Mouse (Mus musculus) kidney, adult 9 months (tissue): ENCODE results near the gene Abr.

ENCODE experiments used
- DNase-seq: peaks from one replicate; pipeline ENCODE4 v3.0.0; 2022

The Abr gene

DNA sequence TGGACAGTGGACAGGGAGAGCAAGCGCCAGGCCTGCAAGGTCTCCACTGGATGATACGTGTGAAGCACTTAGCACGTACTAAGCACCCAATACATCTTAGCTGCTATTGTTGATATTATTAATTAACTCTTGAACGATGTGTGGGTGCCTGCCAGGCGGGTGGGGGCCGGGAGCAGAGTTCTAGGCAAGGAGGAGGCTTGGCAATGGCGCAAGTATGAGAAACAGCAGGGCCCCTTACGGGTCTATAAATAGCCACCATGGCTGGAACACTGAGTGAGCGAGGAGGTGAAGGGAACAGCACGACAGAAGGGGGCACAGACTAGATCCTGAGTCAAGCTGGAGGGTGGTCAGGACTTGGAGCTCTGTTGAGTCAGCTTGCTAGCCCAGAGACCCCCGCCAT lies 107.0 kb downstream of the Abr start:
- no peak for DNase-seq

DNA sequence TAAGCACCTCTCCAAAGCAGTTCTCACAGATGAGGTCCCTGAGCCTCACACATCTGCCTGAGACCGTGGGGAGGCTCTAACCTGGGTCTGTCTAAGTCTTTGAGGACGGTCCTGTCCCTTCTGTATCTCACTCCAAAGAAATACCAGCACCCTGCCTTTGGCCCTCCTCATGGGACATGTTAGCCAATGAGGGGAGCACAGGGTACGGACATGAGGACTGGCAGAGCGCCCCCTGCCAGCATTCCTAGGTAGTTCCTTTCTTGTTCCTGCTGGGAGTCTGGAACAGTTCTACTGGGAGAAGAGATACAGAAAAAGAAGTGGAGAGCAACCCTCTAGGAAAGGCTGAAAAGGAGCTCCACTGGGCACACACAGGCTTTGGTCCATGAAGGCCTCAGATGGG lies 111.1 kb downstream of the Abr start:
- DNase-seq, result no peak

- DNase-seq, result no peak
These were observed 112.1 kb downstream of the Abr start for GRCm38 (mm10) chr11:76509751-76510723.

GRCm38 (mm10) chr11:76508831-76509595 lies 113.1 kb downstream of the Abr start:
- DNase-seq, result no peak

- no peak for DNase-seq
These were observed 114.0 kb downstream of the Abr start for GRCm38 (mm10) chr11:76508125-76508524.

DNA sequence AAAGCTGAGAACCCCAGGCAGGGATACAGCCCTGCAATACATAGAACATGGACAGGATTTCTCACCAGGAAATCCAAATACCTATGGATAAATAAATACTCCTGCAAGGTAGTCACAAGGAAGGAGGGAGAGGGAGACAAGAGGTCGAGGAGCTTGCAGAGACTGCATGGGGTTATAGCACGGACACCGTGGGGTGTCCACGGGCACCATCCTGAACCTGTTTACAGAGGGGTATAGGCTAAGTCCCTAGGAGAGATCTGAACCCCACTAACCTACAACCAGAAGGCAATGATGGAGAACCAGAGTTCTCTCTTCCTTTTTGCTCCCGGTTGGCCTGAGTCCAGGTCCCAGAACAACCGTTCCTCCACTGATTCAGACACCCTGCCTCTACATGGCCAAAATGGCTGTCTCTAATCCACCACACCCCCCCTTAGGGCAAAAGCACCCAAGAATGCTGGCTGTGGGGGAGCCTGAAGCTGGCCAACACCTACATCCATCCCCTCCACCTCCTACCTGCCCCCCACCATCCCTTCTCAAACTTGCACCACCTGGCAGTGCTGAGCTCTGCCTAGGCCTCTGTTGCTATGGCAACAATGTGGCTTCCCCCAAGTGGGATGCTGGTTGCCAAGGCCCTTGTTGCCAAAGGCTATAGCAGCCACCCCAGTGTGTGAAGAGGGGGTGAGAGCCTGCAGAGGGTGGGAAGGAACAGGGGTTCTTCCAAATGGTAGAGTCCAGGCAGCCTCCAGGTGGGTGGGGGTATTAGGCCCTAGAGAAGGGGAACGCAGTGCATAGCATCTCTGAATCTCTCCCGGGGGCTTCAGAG lies 114.6 kb downstream of the Abr start:
- DNase-seq, result no peak

DNA sequence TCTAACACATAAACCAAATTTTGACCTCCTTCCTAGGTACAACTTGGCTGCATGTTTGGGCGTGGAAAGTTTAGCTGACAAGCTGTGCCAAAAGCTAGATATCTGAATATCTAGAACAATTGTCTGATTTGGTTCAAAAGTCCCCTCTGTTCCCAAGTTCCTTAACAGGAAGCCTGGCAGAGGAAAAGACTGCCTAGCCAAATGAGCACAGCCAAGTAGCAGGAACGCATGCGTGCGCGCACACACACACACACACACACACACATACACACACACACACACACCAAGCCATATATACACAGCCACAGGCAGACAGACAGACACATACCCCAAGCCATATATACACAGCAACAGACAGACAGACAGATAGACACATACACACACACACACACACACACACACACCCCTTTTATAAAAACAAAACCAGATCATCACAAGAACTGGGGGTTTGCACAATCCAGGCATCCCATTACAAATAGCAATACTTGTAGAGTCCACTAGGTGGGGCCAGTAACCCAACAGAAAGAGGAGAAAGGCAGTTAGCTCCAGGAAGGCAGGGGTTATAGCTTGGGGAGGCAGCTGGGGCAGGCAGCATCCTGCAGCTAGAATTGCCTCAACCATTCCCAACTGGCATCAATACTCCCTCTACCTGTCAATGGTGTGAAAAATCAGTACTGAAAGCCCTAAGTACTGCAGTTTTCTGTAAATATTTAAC lies 115.4 kb downstream of the Abr start:
- peak; percentile 79 for DNase-seq

DNA sequence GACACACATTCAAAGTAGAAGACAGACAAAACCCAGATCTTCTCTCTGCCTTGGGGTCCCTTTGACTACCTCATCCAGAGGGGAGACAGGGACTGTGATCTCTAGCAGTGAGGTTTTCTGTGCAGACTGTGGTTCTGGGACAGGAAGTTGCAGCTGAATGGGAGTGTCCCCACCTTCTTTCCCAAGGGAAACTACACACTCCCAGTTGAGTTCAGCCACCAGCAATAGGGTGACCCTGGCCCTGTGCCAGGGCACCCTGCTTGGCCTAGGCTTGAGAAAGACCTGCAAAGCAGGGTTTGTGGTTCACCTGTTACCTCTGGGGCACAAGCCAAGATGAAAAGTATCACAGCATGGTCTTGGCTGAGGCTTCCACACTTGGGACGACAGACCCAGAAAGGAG lies 117.0 kb downstream of the Abr start:
- DNase-seq, result no peak

DNA sequence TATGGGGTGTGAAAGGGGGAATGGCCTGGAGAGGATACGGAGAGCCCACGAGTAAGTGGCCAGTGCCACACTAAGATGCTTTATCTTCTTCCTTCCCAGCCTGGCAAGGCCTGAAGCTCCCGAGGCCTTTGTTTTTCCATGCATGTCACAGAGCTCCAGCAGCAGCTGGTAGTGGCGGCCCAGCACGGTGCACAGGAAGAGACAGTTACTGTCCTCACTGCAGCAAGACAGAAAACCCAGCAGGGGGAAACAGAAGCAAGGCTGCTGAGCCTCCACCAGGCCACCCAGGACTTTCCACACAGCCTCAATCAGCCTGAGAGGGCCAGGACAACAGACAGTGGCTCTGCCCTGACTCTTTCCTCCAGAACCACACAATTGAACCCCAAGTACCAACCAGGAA lies 118.1 kb downstream of the Abr start:
- no peak for DNase-seq

DNA sequence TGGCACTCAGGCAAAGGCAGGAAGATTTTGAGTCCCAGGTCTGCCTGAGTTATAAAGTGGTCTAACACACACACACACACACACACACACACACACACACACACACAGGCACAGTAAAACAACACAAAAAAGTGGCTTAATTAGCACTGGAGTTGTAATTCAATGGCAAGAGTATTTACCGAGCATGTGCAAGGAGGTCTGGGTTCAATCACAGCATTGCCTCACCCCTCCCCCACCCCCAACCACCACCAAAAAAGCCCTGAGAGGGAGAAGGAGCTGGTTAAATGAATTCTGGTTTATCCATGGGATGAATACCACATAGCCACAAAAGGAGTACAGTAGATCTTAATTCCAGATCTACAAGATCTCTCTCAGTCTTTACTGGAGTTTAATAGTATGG lies 122.1 kb downstream of the Abr start:
- DNase-seq, result no peak

GRCm38 (mm10) chr11:76499564-76499963 lies 122.5 kb downstream of the Abr start:
- no peak for DNase-seq

DNA sequence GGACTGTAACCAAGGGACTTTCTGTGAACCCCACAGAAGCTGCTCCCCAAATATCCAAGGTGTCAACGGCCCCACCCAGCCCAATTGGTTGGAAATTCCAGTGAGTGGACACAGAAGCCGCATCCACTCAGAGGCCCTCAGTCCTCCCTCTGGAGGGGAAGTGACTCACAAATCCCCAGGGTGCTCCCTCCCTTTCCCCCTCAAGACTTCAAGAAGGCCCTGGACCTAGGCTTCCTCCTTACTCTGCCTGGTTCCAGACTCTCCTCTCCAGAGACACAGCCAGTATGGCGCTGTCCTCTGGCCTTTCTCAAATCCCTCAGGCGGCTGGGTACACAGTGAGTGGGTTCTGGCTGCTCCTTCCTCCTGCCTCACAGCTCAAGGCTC lies 124.4 kb downstream of the Abr start:
- DNase-seq, result no peak

GRCm38 (mm10) chr11:76497066-76497768 lies 124.9 kb downstream of the Abr start:
- DNase-seq, result no peak

DNA sequence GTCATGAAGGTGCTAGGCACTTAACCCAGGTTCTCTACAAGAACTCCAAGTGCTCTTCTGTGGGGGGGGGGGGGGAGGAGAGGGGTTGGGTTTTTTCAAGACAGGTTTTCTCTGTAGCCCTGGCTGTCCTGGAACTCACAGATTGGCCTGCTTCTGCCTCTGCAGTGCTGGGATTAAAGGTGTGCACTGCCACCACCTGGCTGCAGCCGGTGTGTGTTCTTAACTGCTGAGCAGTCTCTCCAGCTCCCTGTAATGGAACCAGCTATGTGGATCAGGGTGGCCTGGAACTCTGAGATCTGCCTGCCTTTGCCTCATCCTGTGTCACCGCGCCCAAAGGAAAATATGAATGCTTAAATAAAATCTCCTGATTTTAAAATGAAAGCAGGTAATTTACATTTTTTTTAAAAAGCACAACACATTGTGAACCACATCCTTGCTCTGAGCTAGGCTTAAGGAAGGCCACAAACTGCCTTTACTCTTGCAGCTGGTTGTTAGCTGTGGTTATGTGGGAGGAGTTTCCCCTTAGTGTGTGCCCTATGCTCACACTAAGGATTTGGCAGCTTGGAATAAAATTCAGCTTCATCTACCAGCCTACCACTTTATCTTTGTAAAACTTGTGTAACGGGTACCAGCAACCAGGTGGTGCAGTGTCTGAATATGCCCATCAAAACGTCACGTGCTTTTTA lies 125.9 kb downstream of the Abr start:
- peak; percentile 75 for DNase-seq

- peak; percentile 35 for DNase-seq
These were observed 126.7 kb downstream of the Abr start for GRCm38 (mm10) chr11:76495127-76496028.

DNA sequence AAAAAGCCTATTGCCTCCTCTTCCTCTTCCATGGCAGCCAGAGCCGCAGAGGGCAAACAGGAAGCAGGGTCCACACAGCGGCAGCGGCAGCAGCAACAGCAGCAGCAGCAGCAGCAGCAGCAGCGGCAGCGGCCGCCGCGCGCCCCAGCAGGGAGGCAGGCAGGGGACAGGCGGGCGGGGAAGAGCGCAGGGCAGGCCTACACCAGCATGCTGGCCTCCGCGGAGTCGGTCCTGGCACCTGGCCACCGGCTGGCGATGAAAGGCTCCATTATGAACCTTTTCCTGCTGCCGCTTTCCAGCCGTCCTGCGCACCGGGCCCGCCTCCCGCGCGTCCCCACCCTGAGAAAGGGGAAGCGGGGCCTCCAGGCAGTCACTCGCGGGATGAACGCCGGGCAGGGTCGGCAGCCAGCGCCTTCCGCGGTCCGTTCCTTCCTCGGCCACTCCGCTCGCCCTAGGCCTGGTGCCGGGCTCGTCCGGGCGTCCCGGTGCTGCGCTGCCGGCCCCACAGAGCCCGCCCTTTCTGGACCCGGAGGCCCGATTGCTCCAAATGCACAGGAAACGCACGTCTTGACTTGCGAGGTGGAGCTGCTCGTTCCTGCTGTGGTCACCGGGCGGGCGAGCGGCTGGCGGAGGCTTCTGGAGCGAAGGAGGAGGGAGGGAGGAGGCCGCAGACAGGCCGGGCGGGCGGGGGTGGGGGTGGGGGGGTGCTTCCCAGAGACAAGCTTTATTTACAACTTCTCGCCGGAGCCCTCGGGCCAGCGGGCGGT lies 127.6 kb downstream of the Abr start:
- DNase-seq, result peak; percentile 84

GRCm38 (mm10) chr11:76493811-76494274 lies 128.3 kb downstream of the Abr start:
- DNase-seq, result no peak

- DNase-seq, result no peak
These were observed 128.9 kb downstream of the Abr start for GRCm38 (mm10) chr11:76493167-76493566.

DNA sequence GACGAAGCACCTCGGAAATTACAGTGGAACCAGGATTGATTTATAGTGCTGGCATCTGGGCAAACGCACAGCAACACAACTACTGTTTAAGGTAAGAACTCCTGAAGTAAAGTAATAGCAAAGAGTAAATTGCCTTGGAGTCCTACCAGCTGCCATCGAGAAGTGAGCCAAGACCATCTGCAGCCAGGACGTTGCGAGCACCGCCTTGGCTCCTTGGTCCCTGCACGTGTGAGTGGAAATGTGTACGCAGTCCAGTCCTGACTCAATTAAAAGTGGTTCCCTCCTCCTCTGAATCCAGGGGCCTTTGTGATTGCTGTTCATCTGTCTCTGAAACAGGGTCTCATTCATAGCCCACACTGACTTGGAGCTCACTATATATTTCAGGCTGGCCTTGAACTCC lies 130.3 kb downstream of the Abr start:
- no peak for DNase-seq
